ENCODE assay signal across 14 mouse cellular contexts in genomic region chr5:140081084-140081483, GRCm38 (mm10).
"Had no signal": no experiment of that assay in that cellular context is flagged by ENCODE, and none has a peak within 500 bp of the region (broad histone marks: within the 10 kb centered on the region; RNA-seq: fewer than 3 reads in every experiment).

No protein-coding gene starts in this region.

- DNase-seq: kidney, adult 11 months; kidney, adult 9 months; kidney, postnatal 4 days; lung, adult 2 months; lung, postnatal 36 days; retina, postnatal 1 day; thymus, postnatal 4 days had no signal

- ATAC-seq: lung, postnatal 0 days had no signal

- H3K27me3 ChIP-seq: liver, embryonic 15.5 days; stomach, embryonic 15.5 days had no signal

- H3K4me3 ChIP-seq: layer of hippocampus, adult 2 months; limb, embryonic 10.5 days; liver, embryonic 15.5 days; stomach, embryonic 15.5 days had no signal

- H3K36me3 ChIP-seq: liver, embryonic 15.5 days; stomach, embryonic 15.5 days had no signal

- H3K9ac ChIP-seq: liver, embryonic 15.5 days; stomach, embryonic 15.5 days had no signal

- H3K4me2 ChIP-seq: liver, embryonic 11.5 days; liver, embryonic 15.5 days; stomach, embryonic 15.5 days had no signal

- H3K27ac ChIP-seq: kidney, postnatal 0 days; layer of hippocampus, adult 2 months; limb, embryonic 10.5 days; liver, embryonic 15.5 days had no signal

- H3K4me1 ChIP-seq: liver, embryonic 15.5 days had no signal

- H3K9me3 ChIP-seq: limb, embryonic 10.5 days; liver, embryonic 15.5 days; stomach, embryonic 15.5 days had no signal
